Mouse (Mus musculus) small intestine, adult 2 months (tissue): ENCODE results near the gene Tm4sf20. TPM values are rescaled to one million over a fixed set of nuclear protein-coding genes. Genes with fewer than 3 reads are reported as not detected.

Experiments used
- H3K27ac ChIP-seq: fragments of 200-500 bp; 2 replicates; pipeline ENCODE4 v1.5.1; 2012; ENCODE audit warnings: low read depth, low read length, control low read depth, inconsistent platforms; ENCODE audit not compliant: insufficient read depth
- H3K27me3 ChIP-seq: fragments of 200-500 bp; 2 replicates; pipeline ENCODE4 v1.6.1; 2012; ENCODE audit warnings: mild to moderate bottlenecking, moderate library complexity, low read length, inconsistent platforms; ENCODE audit not compliant: control insufficient read depth, insufficient read depth
- H3K36me3 ChIP-seq: fragments of 200-500 bp; 2 replicates; pipeline ENCODE4 v1.6.1; 2012; ENCODE audit warnings: mild to moderate bottlenecking, low read length, control low read depth, inconsistent platforms; ENCODE audit not compliant: control insufficient read depth, insufficient read depth
- H3K4me1 ChIP-seq: fragments of 200-500 bp; 2 replicates; pipeline ENCODE4 v1.6.1; 2012; ENCODE audit warnings: low read length, inconsistent platforms, mixed read lengths; ENCODE audit not compliant: control insufficient read depth, insufficient read depth, insufficient read length
- H3K4me3 ChIP-seq: fragments of 200-500 bp; 2 replicates; pipeline ENCODE4 v1.5.1; 2012; ENCODE audit warnings: low read depth, mild to moderate bottlenecking, control low read depth, inconsistent platforms, low read length, moderate library complexity
- CTCF ChIP-seq: fragments of 200-500 bp; IDR thresholded peaks from 2 replicates; pipeline ENCODE4 v1.5.1; 2012; ENCODE audit warnings: low read depth, mild to moderate bottlenecking, control low read depth, inconsistent platforms, low read length, moderate library complexity, mixed read lengths; ENCODE audit not compliant: insufficient replicate concordance, insufficient read length; ENCODE audit errors: extremely low read depth
- POLR2A ChIP-seq: fragments of 200-500 bp; IDR thresholded peaks from 2 replicates; pipeline ENCODE4 v1.6.1; 2012; ENCODE audit warnings: low read depth, mild to moderate bottlenecking, control low read depth, inconsistent platforms, low read length, moderate library complexity
- WGBS: fragments of 180-500 bp; shearing (Covaris S2); methylation state at CpG from one replicate; pipeline ENCODE4 v1.1.7; 2018; 5-methylcytosine and 5-hydroxymethylcytosine counted together
- polyA plus RNA-seq: library from polyadenylated mRNA; depleted of rRNA; stranded (reverse); fragments of >200 nt; gene quantifications from 2 replicates; pipeline ENCODE4 v1.2.3, GENCODE M21; 2012

Tm4sf20 gene
- polyA plus RNA-seq, 1 experiment, result 38.1 TPM

DNA sequence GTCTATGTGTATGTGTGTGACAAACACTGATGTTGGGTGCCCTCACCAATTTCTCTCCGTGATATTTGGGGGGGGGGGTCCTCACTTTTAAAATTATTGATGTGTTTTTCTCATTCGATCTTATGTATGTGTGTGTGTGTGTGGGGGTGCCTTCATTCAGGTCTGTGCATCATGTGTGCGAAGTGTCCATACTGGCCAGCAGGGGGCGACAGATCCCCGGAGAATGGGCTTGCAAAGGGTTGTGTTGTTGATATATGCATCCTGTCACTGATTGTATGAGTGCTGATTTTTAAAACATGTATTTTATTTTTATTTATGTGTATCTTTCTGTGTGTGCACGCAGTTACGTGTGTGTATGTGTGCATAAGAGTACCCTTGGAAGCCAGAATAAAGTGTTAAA lies 35.3 kb upstream of the Tm4sf20 start:
- WGBS, result 77% methylated on average over 7 of the region's 7 CpGs
- Histone ChIP-seq H3K27ac (no peak overlapping the region), H3K4me3 (no peak overlapping the region), H3K36me3 (no peaks in the 10 kb centered on the region), H3K27me3 (no peaks in the 10 kb centered on the region), H3K4me1 (no peaks in the 10 kb centered on the region)
- no peak for TF ChIP-seq POLR2A
- TF ChIP-seq CTCF, result peak; percentile 79; the same call in 1 of the 2 replicates

DNA sequence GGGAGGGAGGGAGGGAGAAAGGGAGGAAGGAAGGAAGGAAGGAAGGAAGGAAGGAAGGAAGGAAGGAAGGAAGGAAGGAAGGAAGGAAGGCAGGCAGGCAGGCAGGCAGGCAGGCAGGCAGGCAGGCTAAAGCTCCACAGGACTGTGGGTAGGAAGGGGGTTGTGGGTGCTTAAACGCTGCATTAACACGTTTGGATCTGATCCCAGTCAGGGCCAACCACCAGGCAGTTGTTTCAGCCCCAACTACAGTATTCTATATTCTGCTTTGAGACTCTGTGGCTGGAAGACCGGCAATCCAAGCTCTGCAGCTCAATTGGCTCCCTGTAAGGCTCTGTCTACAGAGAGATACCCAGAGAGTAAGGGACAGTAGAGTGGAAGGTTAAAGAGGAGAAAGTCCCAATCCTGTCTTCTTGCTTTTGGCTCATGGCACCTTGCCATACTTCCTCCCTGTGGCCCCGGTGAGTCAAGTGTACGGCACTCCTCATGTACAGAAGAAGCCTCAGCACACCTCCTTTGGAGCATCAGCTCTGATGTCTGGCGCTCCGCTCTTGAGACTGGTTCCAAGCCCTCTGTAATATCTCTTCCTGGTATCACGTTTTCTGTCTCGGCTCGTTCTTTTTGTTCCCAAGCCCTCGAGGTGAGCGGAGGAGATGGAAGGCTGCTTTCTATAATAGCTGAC lies 33.0 kb upstream of the Tm4sf20 start:
- WGBS, result 67% methylated on average over 12 of the region's 12 CpGs
- no peaks in the 10 kb centered on the region for H3K36me3 ChIP-seq
- H3K27me3 ChIP-seq, result no peaks in the 10 kb centered on the region
- no peak overlapping the region for H3K27ac ChIP-seq
- no peaks in the 10 kb centered on the region for H3K4me1 ChIP-seq
- no peak for TF ChIP-seq POLR2A
- no peak for TF ChIP-seq CTCF
- no peak overlapping the region for H3K4me3 ChIP-seq

DNA sequence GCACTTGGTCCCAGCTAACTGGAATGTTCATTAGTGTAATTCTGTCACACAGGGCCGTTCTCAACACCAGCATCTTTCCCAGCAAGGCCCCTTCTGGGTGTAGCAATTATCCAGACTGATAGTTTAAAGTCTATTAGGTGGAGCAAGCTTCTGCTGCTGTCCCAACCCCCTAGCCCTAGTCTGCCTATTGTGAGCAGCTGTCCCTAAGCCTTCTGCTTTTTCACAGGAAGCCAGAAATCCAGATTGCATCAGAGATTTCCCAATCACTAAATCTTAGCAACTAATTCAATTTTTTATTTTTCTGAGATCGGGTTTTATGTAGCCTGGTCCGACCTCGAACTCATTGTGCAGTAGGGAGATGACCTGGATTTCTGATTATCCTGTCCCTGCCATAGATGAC lies 30.7 kb upstream of the Tm4sf20 start:
- TF ChIP-seq CTCF, result no peak
- no peak for TF ChIP-seq POLR2A
- Histone ChIP-seq H3K4me3 (no peak overlapping the region), H3K36me3 (no peaks in the 10 kb centered on the region), H3K4me1 (0 out of 2 replicates have a peak, but pooled peaks cover 2% of the 10 kb centered on the region), H3K27me3 (no peaks in the 10 kb centered on the region), H3K27ac (no peak overlapping the region)
- 55% methylated on average over 4 of the region's 4 CpGs for WGBS

DNA sequence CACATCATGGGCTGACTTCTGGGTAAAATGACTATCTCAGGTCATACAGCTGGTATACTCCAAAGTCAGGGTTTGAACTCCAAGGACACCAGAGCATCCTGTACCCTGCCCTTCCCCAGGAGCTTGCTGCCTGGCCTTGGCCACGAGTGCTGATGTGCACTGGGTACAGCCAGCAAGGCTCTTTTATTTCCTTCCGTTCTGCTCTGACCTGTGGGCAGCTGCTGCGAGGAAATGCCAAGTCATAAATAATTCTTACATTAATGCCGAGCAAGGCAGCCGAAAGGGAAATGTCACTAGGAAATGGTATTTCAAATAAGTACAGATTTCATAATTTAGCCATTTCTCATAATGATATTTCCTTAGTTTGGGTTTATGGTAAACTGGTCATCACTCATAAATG lies 30.0 kb upstream of the Tm4sf20 start:
- Histone ChIP-seq H3K4me3 (no peak overlapping the region), H3K36me3 (no peaks in the 10 kb centered on the region), H3K27me3 (no peaks in the 10 kb centered on the region), H3K4me1 (0 out of 2 replicates have a peak, but pooled peaks cover 2% of the 10 kb centered on the region), H3K27ac (no peak overlapping the region)
- TF ChIP-seq CTCF, result no peak
- TF ChIP-seq POLR2A, result no peak
- 45% methylated on average over 5 of the region's 5 CpGs for WGBS

DNA sequence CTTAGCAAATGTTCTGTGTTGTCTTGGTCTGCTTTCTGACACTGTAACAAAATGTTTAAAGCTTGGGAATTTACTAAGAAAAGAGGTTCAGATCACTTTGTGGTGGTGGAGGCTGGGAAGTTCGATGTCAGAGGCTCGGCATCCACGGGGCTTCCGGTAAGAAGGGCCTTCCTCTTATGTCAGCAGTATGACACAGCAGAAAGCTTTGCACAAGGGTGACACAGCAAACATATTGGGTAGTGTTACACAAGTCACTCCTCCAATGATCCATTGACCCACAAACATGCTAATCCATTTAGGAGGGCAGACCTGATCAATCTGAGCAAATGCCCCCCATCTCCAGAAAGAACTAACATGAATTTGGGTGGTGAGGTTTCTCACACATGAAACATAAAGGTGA lies 28.8 kb upstream of the Tm4sf20 start:
- Histone ChIP-seq H3K4me3 (no peak overlapping the region), H3K4me1 (0 out of 2 replicates have a peak, but pooled peaks cover 2% of the 10 kb centered on the region), H3K36me3 (no peaks in the 10 kb centered on the region), H3K27me3 (no peaks in the 10 kb centered on the region), H3K27ac (no peak overlapping the region)
- 91% methylated on average over 4 of the region's 4 CpGs for WGBS
- TF ChIP-seq POLR2A (no peak), CTCF (no peak)

DNA sequence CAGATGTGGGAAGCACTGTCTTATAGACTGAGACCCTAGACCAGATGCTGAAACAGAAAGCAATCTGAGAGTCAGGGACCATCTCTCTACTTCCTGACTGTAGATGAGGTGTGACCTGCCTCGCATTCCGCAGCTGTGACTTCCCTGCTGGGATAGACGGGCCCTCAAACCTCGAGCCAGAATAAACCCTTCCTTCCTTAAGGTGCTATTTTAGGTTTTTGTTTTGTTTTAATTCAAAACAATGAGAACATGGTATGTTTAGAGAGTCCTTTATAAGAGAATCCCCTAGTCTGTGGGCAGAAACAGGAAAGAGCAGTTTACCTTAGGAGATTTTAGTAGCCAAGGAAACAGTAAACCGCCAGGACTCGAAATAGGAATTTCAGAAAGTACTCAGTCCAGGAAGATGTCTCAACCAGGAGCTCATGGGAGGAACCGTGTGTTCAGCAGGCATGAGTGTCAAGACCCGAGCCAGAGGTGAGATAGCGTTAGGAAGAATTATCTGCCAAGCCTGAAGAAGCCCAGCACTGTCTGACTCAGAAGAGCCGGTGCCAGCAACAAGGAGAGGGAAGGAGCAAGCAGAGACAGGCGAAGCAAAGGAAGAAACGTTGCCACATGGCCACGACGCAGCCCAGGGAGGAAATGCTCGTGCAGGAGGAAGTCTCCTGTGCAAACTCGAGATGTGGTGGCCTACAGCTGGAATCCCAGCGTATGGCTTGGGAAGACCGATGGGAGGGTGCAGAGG lies 27.6 kb upstream of the Tm4sf20 start:
- H3K4me3 ChIP-seq, result no peak overlapping the region
- 64% methylated on average over 18 of the region's 18 CpGs for WGBS
- H3K27ac ChIP-seq, result 0 out of 2 replicates have a peak overlapping the region, but pooled peaks have one; percentile 28
- H3K27me3 ChIP-seq, result no peaks in the 10 kb centered on the region
- no peaks in the 10 kb centered on the region for H3K36me3 ChIP-seq
- TF ChIP-seq CTCF, result no peak
- TF ChIP-seq POLR2A, result no peak
- H3K4me1 ChIP-seq, result 0 out of 2 replicates have a peak, but pooled peaks cover 2% of the 10 kb centered on the region

DNA sequence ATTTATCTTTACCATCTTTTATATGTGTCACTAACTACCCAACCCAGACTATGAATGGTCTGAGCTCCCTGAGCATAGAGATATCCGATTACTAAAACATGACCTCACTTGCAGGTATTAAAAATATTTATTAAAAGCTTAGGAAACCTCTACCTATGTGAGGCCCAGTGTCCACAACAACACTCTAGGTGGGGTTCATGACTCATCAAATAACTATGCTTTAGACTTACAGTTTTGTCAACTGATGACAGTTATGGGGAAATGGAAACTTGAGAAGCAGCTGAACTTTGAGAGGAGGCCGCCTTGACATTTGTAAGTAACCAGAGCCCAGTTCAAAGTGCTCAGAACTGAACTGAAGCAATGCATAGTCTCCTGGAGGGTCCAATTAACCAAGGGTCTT lies 26.9 kb upstream of the Tm4sf20 start:
- no peaks in the 10 kb centered on the region for H3K36me3 ChIP-seq
- H3K4me1 ChIP-seq, result 0 out of 2 replicates have a peak, but pooled peaks cover 2% of the 10 kb centered on the region
- 0 out of 2 replicates have a peak overlapping the region, but pooled peaks have one; percentile 28 for H3K27ac ChIP-seq
- WGBS, result 84% methylated on average over 2 of the region's 2 CpGs
- no peak overlapping the region for H3K4me3 ChIP-seq
- no peak for TF ChIP-seq CTCF
- no peak for TF ChIP-seq POLR2A
- no peaks in the 10 kb centered on the region for H3K27me3 ChIP-seq

DNA sequence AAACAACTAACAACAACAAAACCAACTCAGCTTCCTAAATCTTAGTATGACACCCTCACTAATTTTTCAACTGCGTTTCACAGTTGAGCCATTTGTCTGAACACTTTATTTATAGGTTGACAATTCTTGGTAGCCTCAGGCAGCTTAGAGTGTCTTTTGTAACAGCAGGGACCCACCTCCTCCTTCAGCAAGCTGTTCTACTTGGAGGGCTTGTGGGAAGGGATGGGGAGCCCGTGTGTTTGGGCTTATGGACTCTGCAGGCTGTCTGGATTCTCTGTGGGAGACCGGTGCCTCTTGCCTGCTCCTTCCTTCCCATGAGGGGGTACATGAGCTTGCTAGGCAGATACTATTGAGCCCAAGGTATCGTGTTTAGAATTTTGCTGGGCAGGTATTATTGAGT lies 25.7 kb upstream of the Tm4sf20 start:
- WGBS, result 91% methylated on average over 4 of the region's 4 CpGs
- H3K4me3 ChIP-seq, result no peak overlapping the region
- no peak overlapping the region for H3K27ac ChIP-seq
- no peaks in the 10 kb centered on the region for H3K27me3 ChIP-seq
- 0 out of 2 replicates have a peak, but pooled peaks cover 2% of the 10 kb centered on the region for H3K4me1 ChIP-seq
- H3K36me3 ChIP-seq, result no peaks in the 10 kb centered on the region
- no peak for TF ChIP-seq POLR2A
- TF ChIP-seq CTCF, result no peak
